Mouse (Mus musculus) adrenal gland, adult 8-10 months (tissue): ENCODE results near the gene Hirip3. TPM values are rescaled to one million over a fixed set of nuclear protein-coding genes. Genes with fewer than 3 reads are reported as not detected.

Source experiments
- total RNA-seq, 4 experiments: library from RNA; stranded (reverse); gene quantifications; 2 replicates each; pipeline ENCODE4 v1.2.4; 2022

The Hirip3 gene
- total RNA-seq, 4 experiments from 2014 or later, result 8.7 to 21.8 (median 15.2) TPM

Other genes with a start within 250 kb of the Hirip3 start
- gene Nupr1, start 231.1 kb upstream of the Hirip3 start, total RNA-seq, result 10 to 100 TPM in 2 of 4 experiments, 1 to 10 TPM in 2; 7.9 to 17.5 (median 10.3) TPM
- gene Sgf29, start 212.7 kb upstream of the Hirip3 start, total RNA-seq, result 10 to 100 TPM; 30.5 to 44.4 (median 38.2) TPM
- 10 to 100 TPM; 33.4 to 42.0 (median 40.2) TPM for gene Sult1a1, start 185.5 kb upstream of the Hirip3 start, total RNA-seq
- gene Bola2, start 166.6 kb upstream of the Hirip3 start, total RNA-seq, result 100 to 1,000 TPM in 1 of 4 experiments, 10 to 100 TPM in 3; 78.0 to 116 (median 95.6) TPM
- gene Slx1b, start 166.2 kb upstream of the Hirip3 start, total RNA-seq, result 10 to 100 TPM; 14.7 to 21.1 (median 18.2) TPM
- 10 to 100 TPM; 21.0 to 28.2 (median 25.0) TPM for gene Coro1a, start 154.2 kb upstream of the Hirip3 start, total RNA-seq
- gene Mapk3, start 102.4 kb upstream of the Hirip3 start, total RNA-seq, result 100 to 1,000 TPM; 117 to 195 (median 156) TPM
- 1 to 10 TPM; 1.8 to 9.2 (median 5.6) TPM for gene Gdpd3, start 95.6 kb upstream of the Hirip3 start, total RNA-seq
- 100 to 1,000 TPM; 114 to 148 (median 125) TPM for gene Ypel3, start 85.0 kb upstream of the Hirip3 start, total RNA-seq
- under 1 TPM in 3 of 4 experiments, not detected in 1; 0.35 to 0.74 (median 0.56) TPM for gene Tbx6, start 80.5 kb upstream of the Hirip3 start, total RNA-seq
- gene Ppp4c, start 69.5 kb upstream of the Hirip3 start, total RNA-seq, result 100 to 1,000 TPM in 1 of 4 experiments, 10 to 100 TPM in 3; 85.9 to 100 (median 94.9) TPM
- gene Fam57b, start 64.3 kb upstream of the Hirip3 start, total RNA-seq, result 10 to 100 TPM in 3 of 4 experiments, 1 to 10 TPM in 1; 9.4 to 16.7 (median 13.8) TPM
- gene 4930451I11Rik, start 30.3 kb upstream of the Hirip3 start, total RNA-seq, result not detected
- 1 to 10 TPM in 2 of 4 experiments, under 1 TPM in 2; 0.15 to 1.4 (median 1.1) TPM for gene Doc2a, start 14.6 kb upstream of the Hirip3 start, total RNA-seq
- gene Ino80e, start 405 bp downstream of the Hirip3 start, total RNA-seq, result 10 to 100 TPM; 42.7 to 56.2 (median 48.0) TPM
- gene Taok2, start 22.7 kb downstream of the Hirip3 start, total RNA-seq, result 100 to 1,000 TPM in 2 of 4 experiments, 10 to 100 TPM in 2; 68.1 to 117 (median 94.5) TPM
- 10 to 100 TPM; 29.4 to 48.6 (median 37.2) TPM for gene Tmem219, start 60.9 kb downstream of the Hirip3 start, total RNA-seq
- 10 to 100 TPM; 20.9 to 35.2 (median 33.6) TPM for gene Kctd13, start 66.9 kb downstream of the Hirip3 start, total RNA-seq
- 1 to 10 TPM; 1.7 to 5.0 (median 3.7) TPM for gene Asphd1, start 87.6 kb downstream of the Hirip3 start, total RNA-seq
- 100 to 1,000 TPM in 3 of 4 experiments, 10 to 100 TPM in 1; 94.1 to 133 (median 117) TPM for gene Sez6l2, start 88.6 kb downstream of the Hirip3 start, total RNA-seq
- 100 to 1,000 TPM in 3 of 4 experiments, 10 to 100 TPM in 1; 99.2 to 107 (median 103) TPM for gene Cdipt, start 113.9 kb downstream of the Hirip3 start, total RNA-seq
- gene Cdiptos, start 114.1 kb downstream of the Hirip3 start, total RNA-seq, result 1 to 10 TPM in 1 of 4 experiments, under 1 TPM in 3; 0.46 to 1.8 (median 0.71) TPM
- gene Mvp, start 152.6 kb downstream of the Hirip3 start, total RNA-seq, result 100 to 1,000 TPM; 117 to 186 (median 125) TPM
- 1 to 10 TPM in 1 of 4 experiments, not detected in 3; 1.5 TPM for gene Pagr1b, start 154.5 kb downstream of the Hirip3 start, total RNA-seq
- gene Pagr1a, start 155.4 kb downstream of the Hirip3 start, total RNA-seq, result 10 to 100 TPM in 3 of 4 experiments, 1 to 10 TPM in 1; 7.5 to 36.1 (median 14.3) TPM
- gene Gm42742, start 159.1 kb downstream of the Hirip3 start, total RNA-seq, result 10 to 100 TPM in 3 of 4 experiments, 1 to 10 TPM in 1; 5.5 to 40.3 (median 28.9) TPM
- gene Prrt2, start 159.2 kb downstream of the Hirip3 start, total RNA-seq, result 1 to 10 TPM; 2.4 to 8.7 (median 6.4) TPM
- gene Maz, start 165.1 kb downstream of the Hirip3 start, total RNA-seq, result 100 to 1,000 TPM in 3 of 4 experiments, 10 to 100 TPM in 1; 99.9 to 123 (median 111) TPM
- gene Kif22, start 180.5 kb downstream of the Hirip3 start, total RNA-seq, result 1 to 10 TPM; 1.5 to 3.6 (median 1.8) TPM
- not detected for gene Zg16, start 225.4 kb downstream of the Hirip3 start, total RNA-seq
- gene AI467606, start 229.4 kb downstream of the Hirip3 start, total RNA-seq, result 1 to 10 TPM; 1.4 to 1.8 (median 1.5) TPM